Mouse (Mus musculus): ENCODE data around the gene Hist1h1c. TPM values are rescaled to one million over a fixed set of nuclear protein-coding genes. Genes with fewer than 3 reads are reported as not detected.
A peak's percentile ranks its signal among the peaks of the same experiment; 100 is the strongest.
"Not testable (repeated sequence)": the region's sequence is repeated elsewhere in the genome, so short reads cannot be mapped to it uniquely, and the experiment has no call there.

The Hist1h1c gene
- polyA plus RNA-seq, 1 experiment from 2014 or later = 56.9 TPM

GRCm38 (mm10) chr13:23717593-23718245, 20.9 kb upstream of the Hist1h1c start:
- H3K9me3 ChIP-seq (replicated peaks); H3K9ac ChIP-seq; H3K4me1 ChIP-seq; ATAC-seq; H3K4me2 ChIP-seq; H3K27me3 ChIP-seq (replicated peaks); H3K36me3 ChIP-seq; H3K4me3 ChIP-seq: not testable (repeated sequence)
- 0 out of 2 replicates have a peak overlapping the region, but pooled peaks have one; percentile 20 for H3K27ac ChIP-seq
- 12% methylated on average over 2 of the region's 2 CpGs for WGBS (ENCODE audit: insufficient replicate concordance)

- Histone ChIP-seq H3K27ac (no peak overlapping the region), H3K9me3 (replicated peaks) (no peaks in the 10 kb centered on the region), H3K4me1 (peaks cover 53% of the 10 kb centered on the region), H3K4me3 (no peak overlapping the region), H3K36me3 (no peaks in the 10 kb centered on the region), H3K4me2 (peak overlapping the region; percentile 27; the same call in 1 of the 2 replicates), H3K27me3 (replicated peaks) (0 out of 2 replicates have a peak, but pooled peaks cover 2% of the 10 kb centered on the region), H3K9ac (peak overlapping the region; percentile 31; the same call in 1 of the 2 replicates)
- WGBS (ENCODE audit: insufficient replicate concordance) = 44% methylated on average over 4 of the region's 4 CpGs
- 0 out of 2 replicates have a peak, but pooled peaks have one; percentile 30 for ATAC-seq
Measured at GRCm38 (mm10) chr13:23724239-23724638, 14.4 kb upstream of the Hist1h1c start.

GRCm38 (mm10) chr13:23725213-23725612, 13.4 kb upstream of the Hist1h1c start:
- H3K4me3 ChIP-seq = no peak overlapping the region
- no peak overlapping the region for H3K9ac ChIP-seq
- peaks cover 60% of the 10 kb centered on the region for H3K4me1 ChIP-seq
- H3K4me2 ChIP-seq = no peak overlapping the region
- no peaks in the 10 kb centered on the region for H3K36me3 ChIP-seq
- WGBS (ENCODE audit: insufficient replicate concordance) = no CpG with 5 or more reads among the region's 1 CpGs
- H3K27me3 ChIP-seq (replicated peaks) = 0 out of 2 replicates have a peak, but pooled peaks cover 2% of the 10 kb centered on the region
- H3K27ac ChIP-seq = 0 out of 2 replicates have a peak overlapping the region, but pooled peaks have one; percentile 25
- H3K9me3 ChIP-seq (replicated peaks) = no peaks in the 10 kb centered on the region
- no peak for ATAC-seq

GRCm38 (mm10) chr13:23728472-23729191, 10.0 kb upstream of the Hist1h1c start:
- H3K4me3 ChIP-seq = no peak overlapping the region
- H3K36me3 ChIP-seq = no peaks in the 10 kb centered on the region
- peaks cover 58% of the 10 kb centered on the region for H3K4me1 ChIP-seq
- H3K9ac ChIP-seq = peak overlapping the region; percentile 40; the same call in 1 of the 2 replicates
- WGBS (ENCODE audit: insufficient replicate concordance) = 46% methylated on average over 18 of the region's 18 CpGs
- 0 out of 2 replicates have a peak, but pooled peaks have one; percentile 36 for ATAC-seq
- H3K27ac ChIP-seq = 0 out of 2 replicates have a peak overlapping the region, but pooled peaks have one; percentile 65
- peak overlapping the region; percentile 40 for H3K4me2 ChIP-seq
- H3K27me3 ChIP-seq (replicated peaks) = 0 out of 2 replicates have a peak, but pooled peaks cover 2% of the 10 kb centered on the region
- H3K9me3 ChIP-seq (replicated peaks) = no peaks in the 10 kb centered on the region

GRCm38 (mm10) chr13:23729192-23729525, 9.4 kb upstream of the Hist1h1c start:
- Histone ChIP-seq H3K4me1 (peaks cover 53% of the 10 kb centered on the region), H3K9ac (no peak overlapping the region; the same call in 1 of the 2 replicates), H3K4me2 (peak overlapping the region; percentile 40), H3K4me3 (no peak overlapping the region), H3K27ac (0 out of 2 replicates have a peak overlapping the region, but pooled peaks have one; percentile 65), H3K36me3 (no peaks in the 10 kb centered on the region), H3K9me3 (replicated peaks) (no peaks in the 10 kb centered on the region), H3K27me3 (replicated peaks) (0 out of 2 replicates have a peak, but pooled peaks cover 2% of the 10 kb centered on the region)
- no peak for ATAC-seq
- 51% methylated on average over 9 of the region's 9 CpGs for WGBS (ENCODE audit: insufficient replicate concordance)

- no peak overlapping the region for H3K4me2 ChIP-seq
- H3K27me3 ChIP-seq (replicated peaks) = 0 out of 2 replicates have a peak, but pooled peaks cover 2% of the 10 kb centered on the region
- H3K36me3 ChIP-seq = no peaks in the 10 kb centered on the region
- H3K27ac ChIP-seq = 0 out of 2 replicates have a peak overlapping the region, but pooled peaks have one; percentile 65
- no peak overlapping the region for H3K9ac ChIP-seq
- 78% methylated on average over 5 of the region's 5 CpGs for WGBS (ENCODE audit: insufficient replicate concordance)
- no peak overlapping the region for H3K4me3 ChIP-seq
- no peak for ATAC-seq
- peaks cover 47% of the 10 kb centered on the region for H3K4me1 ChIP-seq
- no peaks in the 10 kb centered on the region for H3K9me3 ChIP-seq (replicated peaks)
Measured at GRCm38 (mm10) chr13:23729706-23730105, 8.9 kb upstream of the Hist1h1c start.

- no peak overlapping the region for H3K4me3 ChIP-seq
- 0 out of 2 replicates have a peak overlapping the region, but pooled peaks have one; percentile 37 for H3K27ac ChIP-seq
- H3K27me3 ChIP-seq (replicated peaks) = 0 out of 2 replicates have a peak, but pooled peaks cover 2% of the 10 kb centered on the region
- H3K36me3 ChIP-seq = no peaks in the 10 kb centered on the region
- peaks cover 40% of the 10 kb centered on the region for H3K4me1 ChIP-seq
- no peak overlapping the region for H3K4me2 ChIP-seq
- WGBS (ENCODE audit: insufficient replicate concordance) = 66% methylated on average over 8 of the region's 8 CpGs
- peak; percentile 46; the same call in 1 of the 2 replicates for ATAC-seq
- H3K9ac ChIP-seq = no peak overlapping the region
- H3K9me3 ChIP-seq (replicated peaks) = no peaks in the 10 kb centered on the region
Measured at GRCm38 (mm10) chr13:23730479-23730878, 8.1 kb upstream of the Hist1h1c start.

GRCm38 (mm10) chr13:23732156-23732804, 6.3 kb upstream of the Hist1h1c start:
- ATAC-seq = no peak
- WGBS (ENCODE audit: insufficient replicate concordance) = 23% methylated on average over 8 of the region's 8 CpGs

GRCm38 (mm10) chr13:23737091-23737490, 1.5 kb upstream of the Hist1h1c start:
- no peak overlapping the region for H3K4me2 ChIP-seq
- H3K27me3 ChIP-seq (replicated peaks) = no peaks in the 10 kb centered on the region
- H3K27ac ChIP-seq = peak overlapping the region; percentile 48
- H3K9me3 ChIP-seq (replicated peaks) = no peaks in the 10 kb centered on the region
- H3K4me3 ChIP-seq = no peak overlapping the region
- no peaks in the 10 kb centered on the region for H3K36me3 ChIP-seq
- H3K9ac ChIP-seq = 0 out of 2 replicates have a peak overlapping the region, but pooled peaks have one; percentile 4
- peaks cover 31% of the 10 kb centered on the region for H3K4me1 ChIP-seq
- no peak for ATAC-seq
- 84% methylated on average over 5 of the region's 5 CpGs for WGBS (ENCODE audit: insufficient replicate concordance)

More at GRCm38 (mm10) chr13:23732156-23732804, 6.3 kb upstream of the Hist1h1c start:
- H3K4me2 ChIP-seq = no peak overlapping the region
- no peaks in the 10 kb centered on the region for H3K36me3 ChIP-seq
- H3K4me3 ChIP-seq = no peak overlapping the region
- peaks cover 34% of the 10 kb centered on the region for H3K4me1 ChIP-seq
- H3K9ac ChIP-seq = 0 out of 2 replicates have a peak overlapping the region, but pooled peaks have one; percentile 22
- no peaks in the 10 kb centered on the region for H3K27me3 ChIP-seq (replicated peaks)
- no peaks in the 10 kb centered on the region for H3K9me3 ChIP-seq (replicated peaks)
- H3K27ac ChIP-seq = no peak overlapping the region

GRCm38 (mm10) chr13:23738041-23738440, 567 bp upstream of the Hist1h1c start:
- H3K4me3 ChIP-seq = peak overlapping the region; percentile 60
- no peaks in the 10 kb centered on the region for H3K9me3 ChIP-seq (replicated peaks)
- ATAC-seq = no peak
- peaks cover 35% of the 10 kb centered on the region for H3K4me1 ChIP-seq
- H3K9ac ChIP-seq = peak overlapping the region; percentile 92
- peak overlapping the region; percentile 79 for H3K4me2 ChIP-seq
- H3K27me3 ChIP-seq (replicated peaks) = no peaks in the 10 kb centered on the region
- WGBS (ENCODE audit: insufficient replicate concordance) = 20% methylated on average over 4 of the region's 4 CpGs
- H3K27ac ChIP-seq = peak overlapping the region; percentile 100
- no peaks in the 10 kb centered on the region for H3K36me3 ChIP-seq

GRCm38 (mm10) chr13:23739069-23739921, 687 bp downstream of the Hist1h1c start:
- peak overlapping the region; percentile 92 for H3K9ac ChIP-seq
- H3K27ac ChIP-seq = peak overlapping the region; percentile 100
- peak overlapping the region; percentile 79 for H3K4me2 ChIP-seq
- no peaks in the 10 kb centered on the region for H3K27me3 ChIP-seq (replicated peaks)
- under 1% methylated on average over 39 of the region's 39 CpGs for WGBS (ENCODE audit: insufficient replicate concordance)
- H3K36me3 ChIP-seq = no peaks in the 10 kb centered on the region
- peak; percentile 86 for ATAC-seq
- no peaks in the 10 kb centered on the region for H3K9me3 ChIP-seq (replicated peaks)
- peak overlapping the region; percentile 60 for H3K4me3 ChIP-seq
- peaks cover 44% of the 10 kb centered on the region for H3K4me1 ChIP-seq
